Mouse (Mus musculus) liver, adult 2 months (tissue): ENCODE data around the gene Cdx2.

Experiments used
- CTCF ChIP-seq: fragments of 200-500 bp; IDR thresholded peaks from 2 replicates; pipeline ENCODE4 v1.5.1; 2011; ENCODE audit warnings: low read depth, low read length, control low read depth
- POLR2A ChIP-seq: fragments of 200-500 bp; IDR thresholded peaks from 2 replicates; pipeline ENCODE4 v1.6.1; 2011; ENCODE audit warnings: low read length, control low read depth; ENCODE audit not compliant: insufficient read depth; ENCODE audit errors: extremely low read depth

GRCm38 (mm10) chr5:147269371-147269770 lies 37.7 kb downstream of the Cdx2 start:
- TF ChIP-seq POLR2A (no peak), CTCF (no peak)
